In genomic region chrX:50625336-50625735, GRCm38 (mm10) we compare ENCODE assay signal across 9 mouse cellular contexts.
"Had no signal": no experiment of that assay in that cellular context is flagged by ENCODE, and none has a peak within 500 bp of the region (broad histone marks: within the 10 kb centered on the region; RNA-seq: fewer than 3 reads in every experiment).

No protein-coding gene starts in this region.

- DNase-seq: liver, postnatal 0 days; lung, adult 2 months; lung, postnatal 14 days; lung, postnatal 36 days; right cerebral cortex, postnatal 14 days; spleen, adult 18-20 months; thymus, adult 18-20 months; thymus, postnatal 14 days; thymus, postnatal 36 days had no signal
